Mouse (Mus musculus): ENCODE measurements around the gene Il25. TPM values are rescaled to one million over a fixed set of nuclear protein-coding genes. Genes with fewer than 3 reads are reported as not detected.

Gene Il25
- polyA plus RNA-seq, 1 experiment from 2014 or later, result not detected

- ATAC-seq (ENCODE audit: insufficient number of reproducible peaks, insufficient read depth, low FRiP score, low read depth), result peak; percentile 66
- WGBS, result under 1% methylated on average over 43 of the region's 54 CpGs
- Histone ChIP-seq H3K9ac (ENCODE audit: low read length) (peak overlapping the region; percentile 100), H3K27me3 (ENCODE audit: control insufficient read depth, insufficient read depth, low read length) (no peaks in the 10 kb centered on the region), H3K9me3 (ENCODE audit: control insufficient read depth, low read length) (no peaks in the 10 kb centered on the region), H3K4me1 (ENCODE audit: control insufficient read depth in 2 of 2, insufficient read depth in 2 of 2, low read length in 2 of 2) (peaks cover 6 to 25% of the 10 kb centered on the region in 2 experiments), H3K27ac (replicated peaks in 1 of 2; ENCODE audit: control insufficient read depth in 1 of 2, insufficient read depth in 1 of 2, low read depth in 2 of 2, low read length in 2 of 2) (peak overlapping the region; percentile 71 to 97), H3K4me3 (ENCODE audit: control insufficient read depth in 1 of 2, insufficient read depth in 1 of 2, low read depth in 1 of 2, low read length in 2 of 2) (peak overlapping the region; percentile 64 to 98), H3K4me2 (ENCODE audit: low read length) (peak overlapping the region; percentile 75), H3K36me3 (ENCODE audit: control insufficient read depth, insufficient read depth, low read length) (peaks cover 41% of the 10 kb centered on the region)
Observed at GRCm38 (mm10) chr14:54894296-54895151, 38.0 kb upstream of the Il25 start.

- no peak for ATAC-seq (ENCODE audit: insufficient number of reproducible peaks, insufficient read depth, low FRiP score, low read depth)
- Histone ChIP-seq H3K27ac (replicated peaks in 1 of 2; ENCODE audit: control insufficient read depth in 1 of 2, insufficient read depth in 1 of 2, low read depth in 2 of 2, low read length in 2 of 2) (peak overlapping the region; percentile 5 to 20; a peak in 1 of 4 replicates), H3K27me3 (ENCODE audit: control insufficient read depth, insufficient read depth, low read length) (no peaks in the 10 kb centered on the region), H3K9me3 (ENCODE audit: control insufficient read depth, low read length) (no peaks in the 10 kb centered on the region), H3K9ac (ENCODE audit: low read length) (peak overlapping the region; percentile 32; the same call in 1 of the 2 replicates), H3K4me1 (ENCODE audit: control insufficient read depth in 2 of 2, insufficient read depth in 2 of 2, low read length in 2 of 2) (peaks cover 6 to 22% of the 10 kb centered on the region in 2 experiments), H3K36me3 (ENCODE audit: control insufficient read depth, insufficient read depth, low read length) (peaks cover 41% of the 10 kb centered on the region), H3K4me3 (ENCODE audit: control insufficient read depth in 1 of 2, insufficient read depth in 1 of 2, low read depth in 1 of 2, low read length in 2 of 2) (no peak overlapping the region), H3K4me2 (ENCODE audit: low read length) (no peak overlapping the region)
- WGBS, result 24% methylated on average over 2 of the region's 2 CpGs
Observed at GRCm38 (mm10) chr14:54897445-54897844, 35.0 kb upstream of the Il25 start.

GRCm38 (mm10) chr14:54900383-54900782 lies 32.1 kb upstream of the Il25 start:
- H3K4me3 ChIP-seq (ENCODE audit: control insufficient read depth in 1 of 2, insufficient read depth in 1 of 2, low read depth in 1 of 2, low read length in 2 of 2), result no peak overlapping the region
- H3K36me3 ChIP-seq (ENCODE audit: control insufficient read depth, insufficient read depth, low read length), result peaks cover 43% of the 10 kb centered on the region
- H3K27ac ChIP-seq (replicated peaks in 1 of 2; ENCODE audit: control insufficient read depth in 1 of 2, insufficient read depth in 1 of 2, low read depth in 2 of 2, low read length in 2 of 2), result no peak overlapping the region
- H3K4me2 ChIP-seq (ENCODE audit: low read length), result no peak overlapping the region
- peaks cover 3 to 21% of the 10 kb centered on the region in 2 experiments; a peak in 3 of 4 replicates for H3K4me1 ChIP-seq (ENCODE audit: control insufficient read depth in 2 of 2, insufficient read depth in 2 of 2, low read length in 2 of 2)
- WGBS, result under 1% methylated on average over 3 of the region's 3 CpGs
- H3K9me3 ChIP-seq (ENCODE audit: control insufficient read depth, low read length), result no peaks in the 10 kb centered on the region
- H3K9ac ChIP-seq (ENCODE audit: low read length), result no peak overlapping the region
- no peaks in the 10 kb centered on the region for H3K27me3 ChIP-seq (ENCODE audit: control insufficient read depth, insufficient read depth, low read length)
- no peak for ATAC-seq (ENCODE audit: insufficient number of reproducible peaks, insufficient read depth, low FRiP score, low read depth)

- Histone ChIP-seq H3K9me3 (ENCODE audit: control insufficient read depth, low read length) (no peaks in the 10 kb centered on the region), H3K9ac (ENCODE audit: low read length) (no peak overlapping the region), H3K4me3 (ENCODE audit: control insufficient read depth in 1 of 2, insufficient read depth in 1 of 2, low read depth in 1 of 2, low read length in 2 of 2) (no peak overlapping the region), H3K27ac (replicated peaks in 1 of 2; ENCODE audit: control insufficient read depth in 1 of 2, insufficient read depth in 1 of 2, low read depth in 2 of 2, low read length in 2 of 2) (no peak overlapping the region), H3K36me3 (ENCODE audit: control insufficient read depth, insufficient read depth, low read length) (peaks cover 38% of the 10 kb centered on the region), H3K27me3 (ENCODE audit: control insufficient read depth, insufficient read depth, low read length) (no peaks in the 10 kb centered on the region), H3K4me1 (ENCODE audit: control insufficient read depth in 2 of 2, insufficient read depth in 2 of 2, low read length in 2 of 2) (0 out of 4 replicates have a peak, but pooled peaks cover 0 to 8% of the 10 kb centered on the region in 2 experiments), H3K4me2 (ENCODE audit: low read length) (no peak overlapping the region)
- ATAC-seq (ENCODE audit: insufficient number of reproducible peaks, insufficient read depth, low FRiP score, low read depth), result no peak
- WGBS, result 91% methylated on average over 4 of the region's 4 CpGs
Observed at GRCm38 (mm10) chr14:54903641-54904040, 28.9 kb upstream of the Il25 start.

GRCm38 (mm10) chr14:54908682-54909081 lies 23.8 kb upstream of the Il25 start:
- Histone ChIP-seq H3K27ac (replicated peaks in 1 of 2; ENCODE audit: control insufficient read depth in 1 of 2, insufficient read depth in 1 of 2, low read depth in 2 of 2, low read length in 2 of 2) (no peak overlapping the region; a peak in 1 of 4 replicates), H3K9ac (ENCODE audit: low read length) (peak overlapping the region; percentile 40; the same call in 1 of the 2 replicates), H3K4me2 (ENCODE audit: low read length) (no peak overlapping the region), H3K9me3 (ENCODE audit: control insufficient read depth, low read length) (no peaks in the 10 kb centered on the region), H3K4me1 (ENCODE audit: control insufficient read depth in 2 of 2, insufficient read depth in 2 of 2, low read length in 2 of 2) (peaks cover 15 to 27% of the 10 kb centered on the region in 2 experiments), H3K4me3 (ENCODE audit: control insufficient read depth in 1 of 2, insufficient read depth in 1 of 2, low read depth in 1 of 2, low read length in 2 of 2) (no peak overlapping the region), H3K27me3 (ENCODE audit: control insufficient read depth, insufficient read depth, low read length) (no peaks in the 10 kb centered on the region), H3K36me3 (ENCODE audit: control insufficient read depth, insufficient read depth, low read length) (peaks cover 47% of the 10 kb centered on the region)
- 71% methylated on average over 7 of the region's 7 CpGs for WGBS
- ATAC-seq (ENCODE audit: insufficient number of reproducible peaks, insufficient read depth, low FRiP score, low read depth), result no peak

GRCm38 (mm10) chr14:54912109-54912850 lies 20.2 kb upstream of the Il25 start:
- Histone ChIP-seq H3K36me3 (ENCODE audit: control insufficient read depth, insufficient read depth, low read length) (peaks cover 48% of the 10 kb centered on the region), H3K4me3 (ENCODE audit: control insufficient read depth in 1 of 2, insufficient read depth in 1 of 2, low read depth in 1 of 2, low read length in 2 of 2) (peak overlapping the region; percentile 56 to 91), H3K27me3 (ENCODE audit: control insufficient read depth, insufficient read depth, low read length) (no peaks in the 10 kb centered on the region), H3K27ac (replicated peaks in 1 of 2; ENCODE audit: control insufficient read depth in 1 of 2, insufficient read depth in 1 of 2, low read depth in 2 of 2, low read length in 2 of 2) (peak overlapping the region in 1 of 2 experiments; percentile 72; a peak in 2 of 4 replicates), H3K9ac (ENCODE audit: low read length) (peak overlapping the region; percentile 94), H3K9me3 (ENCODE audit: control insufficient read depth, low read length) (no peaks in the 10 kb centered on the region), H3K4me1 (ENCODE audit: control insufficient read depth in 2 of 2, insufficient read depth in 2 of 2, low read length in 2 of 2) (peaks cover 15 to 18% of the 10 kb centered on the region in 2 experiments), H3K4me2 (ENCODE audit: low read length) (peak overlapping the region; percentile 99)
- ATAC-seq (ENCODE audit: insufficient number of reproducible peaks, insufficient read depth, low FRiP score, low read depth), result peak; percentile 48
- 4% methylated on average over 61 of the region's 69 CpGs for WGBS

- no peaks in the 10 kb centered on the region for H3K9me3 ChIP-seq (ENCODE audit: control insufficient read depth, low read length)
- 0% methylated on average over 25 of the region's 28 CpGs for WGBS
- ATAC-seq (ENCODE audit: insufficient number of reproducible peaks, insufficient read depth, low FRiP score, low read depth), result peak; percentile 76
Observed at GRCm38 (mm10) chr14:54912886-54913285, 19.6 kb upstream of the Il25 start, which contains the start of gene Slc22a17. TSS of gene Slc22a17 (minus strand) at chr14:54913132.

More at GRCm38 (mm10) chr14:54912886-54913285, 19.6 kb upstream of the Il25 start, which contains the start of gene Slc22a17:
- H3K4me3 ChIP-seq (ENCODE audit: control insufficient read depth in 1 of 2, insufficient read depth in 1 of 2, low read depth in 1 of 2, low read length in 2 of 2), result peak within 1 kb of the TSS; percentile 56 to 91
- peaks cover 15 to 18% of the 10 kb centered on the region in 2 experiments for H3K4me1 ChIP-seq (ENCODE audit: control insufficient read depth in 2 of 2, insufficient read depth in 2 of 2, low read length in 2 of 2)
- peak within 1 kb of the TSS; percentile 99 for H3K4me2 ChIP-seq (ENCODE audit: low read length)
- peaks cover 48% of the 10 kb centered on the region for H3K36me3 ChIP-seq (ENCODE audit: control insufficient read depth, insufficient read depth, low read length)
- H3K27me3 ChIP-seq (ENCODE audit: control insufficient read depth, insufficient read depth, low read length), result no peaks in the 10 kb centered on the region
- H3K27ac ChIP-seq (replicated peaks in 1 of 2; ENCODE audit: control insufficient read depth in 1 of 2, insufficient read depth in 1 of 2, low read depth in 2 of 2, low read length in 2 of 2), result peak within 1 kb of the TSS in 1 of 2 experiments; percentile 72; a peak in 2 of 4 replicates
- peak within 1 kb of the TSS; percentile 94 for H3K9ac ChIP-seq (ENCODE audit: low read length)
